Mouse (Mus musculus) thymus, postnatal 0 days (tissue): ENCODE measurements around the gene Cntnap1. TPM values are rescaled to one million over a fixed set of nuclear protein-coding genes. Genes with fewer than 3 reads are reported as not detected.

ENCODE experiments used
- DNase-seq: peaks from one replicate; pipeline ENCODE4 v3.0.0-alpha.2; 2015; ENCODE audit warnings: low spot score
- polyA plus RNA-seq: library from polyadenylated mRNA; unstranded; fragments of >200 nt; fragmentation: Nextera tagmentation; extraction: Ambion mirVana; gene quantifications from 2 replicates; pipeline ENCODE4 v1.2.1, GENCODE M21; 2015

Cntnap1 gene
- polyA plus RNA-seq, 1 experiment from 2014 or later = 0.53 TPM

DNA sequence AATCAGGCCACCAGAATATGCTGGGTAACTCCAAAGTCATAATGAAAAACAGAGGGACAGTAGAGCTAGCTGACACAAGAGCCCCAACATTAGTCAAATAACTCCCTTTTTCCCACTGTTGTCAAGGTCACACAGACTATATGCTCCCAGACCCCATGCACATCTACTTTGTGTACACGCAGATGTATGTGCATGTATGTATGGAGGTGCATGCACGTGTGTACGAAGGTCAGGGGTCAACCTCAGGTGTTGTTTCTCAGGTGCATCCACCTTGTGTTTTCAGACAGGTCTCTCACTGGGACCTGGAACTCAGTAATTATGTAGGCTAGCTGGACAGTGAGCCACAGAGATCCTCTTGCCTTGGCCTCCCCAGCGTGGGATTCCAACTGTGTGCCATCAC lies 15.1 kb downstream of the Cntnap1 start:
- DNase-seq = no peak

DNA sequence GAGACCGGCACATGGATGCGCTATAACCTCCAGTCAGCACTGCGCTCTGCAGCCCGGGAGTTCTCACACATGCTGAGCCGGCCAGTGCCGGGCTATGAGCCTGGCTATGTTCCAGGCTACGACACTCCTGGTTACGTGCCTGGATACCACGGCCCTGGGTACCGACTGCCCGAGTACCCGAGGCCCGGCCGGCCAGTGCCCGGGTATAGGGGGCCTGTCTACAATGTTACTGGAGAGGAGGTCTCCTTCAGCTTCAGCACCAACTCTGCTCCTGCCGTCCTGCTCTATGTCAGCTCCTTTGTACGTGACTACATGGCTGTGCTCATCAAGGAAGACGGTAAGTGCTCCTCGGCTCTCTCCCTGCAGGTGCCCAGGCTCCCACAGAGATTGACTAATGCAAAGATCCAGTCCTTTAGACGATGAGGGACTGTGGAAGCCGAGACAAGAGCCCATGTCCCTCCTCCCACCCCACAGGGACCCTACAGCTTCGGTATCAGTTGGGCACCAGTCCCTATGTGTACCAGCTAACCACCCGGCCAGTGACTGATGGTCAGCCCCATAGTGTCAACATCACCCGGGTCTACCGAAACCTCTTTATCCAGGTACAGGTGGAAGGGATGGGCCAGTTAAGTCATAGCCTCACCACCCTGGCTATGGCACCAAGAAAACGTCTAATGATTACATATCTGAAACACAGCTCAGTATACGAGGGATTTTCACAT lies 16.4 kb downstream of the Cntnap1 start:
- DNase-seq = no peak

DNA sequence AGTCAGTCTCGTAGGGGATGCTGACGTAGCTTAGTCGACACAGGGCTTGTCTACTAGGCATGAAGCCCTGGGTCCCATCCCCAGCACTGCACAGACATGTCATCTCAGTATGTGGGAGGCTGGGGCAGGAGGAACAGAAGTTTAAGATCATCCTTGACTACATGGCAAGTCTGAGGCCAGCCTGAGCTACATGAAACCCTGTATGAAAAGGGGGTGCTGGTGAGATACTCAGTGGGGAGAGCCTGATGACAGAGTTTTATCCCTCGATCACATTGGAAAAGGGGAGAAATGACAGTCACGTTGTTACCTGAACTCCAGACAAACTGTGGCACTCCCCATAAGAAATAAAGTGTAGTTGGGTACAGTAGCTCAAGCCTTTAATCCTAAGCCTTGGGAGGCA lies 17.2 kb downstream of the Cntnap1 start:
- no peak for DNase-seq

DNA sequence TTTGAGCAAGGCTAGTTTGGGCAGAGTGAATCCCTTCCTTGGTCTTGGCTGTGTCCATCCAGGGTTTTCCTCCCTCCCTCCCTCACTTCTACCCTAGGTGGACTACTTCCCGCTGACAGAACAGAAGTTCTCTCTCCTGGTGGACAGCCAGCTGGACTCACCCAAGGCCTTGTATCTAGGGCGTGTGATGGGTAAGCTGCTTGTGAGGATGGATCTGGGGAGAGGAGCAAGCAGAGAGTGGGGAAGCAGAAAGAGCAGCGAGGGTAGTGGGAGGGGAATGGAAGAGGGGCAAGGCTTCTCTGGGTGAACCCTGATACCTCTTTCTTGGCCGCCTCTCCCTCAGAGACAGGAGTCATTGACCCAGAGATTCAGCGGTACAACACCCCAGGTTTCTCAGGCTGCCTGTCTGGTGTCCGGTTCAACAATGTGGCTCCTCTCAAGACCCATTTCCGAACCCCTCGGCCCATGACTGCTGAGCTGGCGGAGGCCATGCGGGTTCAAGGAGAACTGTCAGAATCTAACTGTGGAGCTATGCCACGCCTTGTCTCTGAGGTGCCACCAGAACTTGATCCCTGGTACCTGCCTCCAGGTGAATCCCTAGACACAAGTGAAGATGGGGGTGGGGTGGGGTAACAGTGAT lies 18.0 kb downstream of the Cntnap1 start:
- DNase-seq = no peak

DNA sequence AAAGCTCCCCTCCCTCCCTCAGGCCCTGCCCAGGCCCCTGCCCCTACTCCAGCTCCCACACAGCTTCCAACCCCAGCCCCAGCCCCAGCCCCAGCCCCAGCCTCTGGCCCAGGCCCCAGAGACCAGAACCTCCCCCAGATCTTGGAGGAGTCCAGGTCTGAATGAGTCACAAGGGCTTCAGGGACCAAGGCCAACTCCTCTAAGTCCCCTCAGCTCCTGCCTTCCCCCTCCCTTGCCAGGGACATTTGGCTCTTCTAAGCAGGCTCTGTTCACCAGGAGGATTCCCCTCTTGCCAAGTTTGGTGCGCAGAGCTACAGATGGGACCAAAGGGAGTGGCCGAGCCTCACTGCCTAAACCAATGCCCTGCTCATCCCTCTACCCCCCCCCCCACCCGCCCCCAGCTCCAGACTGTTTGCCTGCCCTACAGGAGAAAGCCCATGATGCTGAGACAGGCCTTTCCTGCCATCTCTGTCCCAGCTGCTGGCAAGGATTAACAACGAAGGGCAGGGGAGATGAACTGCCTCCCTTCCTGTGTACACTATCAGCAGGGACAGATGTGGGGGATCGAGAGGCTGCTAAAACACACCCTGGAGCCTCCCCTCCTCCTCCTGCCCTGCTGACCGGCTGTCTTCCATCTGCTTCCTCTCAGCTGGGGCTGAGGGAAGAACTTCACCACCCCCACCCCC lies 19.3 kb downstream of the Cntnap1 start:
- DNase-seq = no peak

DNA sequence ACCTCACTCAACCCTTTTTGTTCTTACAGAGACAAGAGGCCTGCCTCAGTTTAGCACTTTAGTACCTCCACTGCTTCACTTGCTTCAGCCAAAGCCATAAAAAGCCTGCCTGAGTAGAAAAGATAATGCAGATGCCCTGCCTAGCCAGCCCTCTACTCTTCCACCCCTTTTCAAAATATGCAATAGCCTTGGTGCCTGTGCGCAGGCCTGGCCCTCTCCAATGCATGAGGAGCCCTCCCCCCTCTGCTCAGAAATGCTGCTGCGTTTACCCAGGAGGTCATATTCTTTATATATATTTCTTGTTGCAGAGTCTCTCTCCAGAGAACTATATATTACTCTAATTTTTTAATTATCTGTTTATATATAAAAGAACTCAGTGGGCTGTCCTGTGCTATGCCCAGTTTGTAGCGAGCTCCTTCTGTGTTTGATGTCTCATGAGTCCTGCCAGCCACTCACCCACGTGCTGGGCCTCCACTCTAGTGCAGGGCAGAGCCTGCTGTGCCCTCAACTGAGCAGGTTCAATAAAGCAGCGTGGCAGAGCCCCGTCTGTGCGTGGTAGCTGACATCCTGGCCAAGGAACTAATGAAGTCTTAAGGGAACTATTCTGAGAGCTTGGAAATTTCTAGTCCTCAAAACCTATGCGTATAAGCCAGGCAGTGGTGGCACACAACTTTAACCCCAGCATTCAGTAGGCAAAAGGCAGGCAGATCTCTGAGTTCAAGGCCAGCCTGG lies 20.0 kb downstream of the Cntnap1 start:
- DNase-seq = no peak

DNA sequence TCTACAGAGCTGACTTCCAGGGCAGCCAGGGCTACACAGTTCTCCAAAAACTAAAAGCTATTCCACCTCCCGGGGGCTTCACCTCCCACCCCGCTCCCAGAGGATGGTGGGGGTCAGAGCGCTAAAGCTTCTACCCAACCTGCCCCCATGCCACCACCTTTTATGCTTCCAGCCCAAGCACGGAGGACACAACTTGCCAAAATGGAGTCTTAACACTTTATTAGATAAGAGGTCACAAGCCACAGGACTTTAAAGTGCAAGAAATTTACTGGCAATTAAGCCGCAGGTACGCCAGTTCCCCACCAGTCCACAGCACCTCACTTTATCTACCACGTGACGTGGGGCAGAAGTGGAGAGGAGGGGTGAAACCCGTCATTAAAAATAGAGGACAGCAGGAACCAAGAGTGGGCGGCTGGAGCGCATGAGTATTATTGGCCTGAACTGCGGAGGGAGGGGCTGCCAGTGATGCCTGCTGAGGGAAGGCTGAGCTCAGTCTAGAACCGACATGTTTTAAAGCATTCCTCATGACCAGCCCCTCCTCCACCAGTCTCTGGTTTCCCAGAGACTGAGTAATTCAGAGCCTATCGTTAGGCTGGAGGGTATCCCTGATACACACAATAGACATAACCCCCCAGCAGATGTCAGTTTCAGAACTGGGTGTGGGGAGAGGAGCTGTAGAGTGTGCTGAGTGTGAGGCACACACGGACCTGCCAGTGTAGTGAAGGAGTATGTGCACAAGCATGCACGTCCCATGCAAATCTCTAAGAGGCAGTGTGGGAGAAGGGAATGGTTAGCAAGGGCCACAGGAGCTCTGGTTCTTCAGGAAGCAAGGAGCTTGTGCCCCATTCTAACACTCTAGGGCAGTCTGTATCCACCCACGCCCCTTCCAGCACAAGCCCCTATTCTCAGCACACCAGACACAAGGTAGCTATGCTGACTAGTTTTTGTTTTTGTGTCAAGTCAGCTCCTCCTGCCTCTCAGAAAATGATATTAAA lies 20.9 kb downstream of the Cntnap1 start:
- DNase-seq = no peak

DNA sequence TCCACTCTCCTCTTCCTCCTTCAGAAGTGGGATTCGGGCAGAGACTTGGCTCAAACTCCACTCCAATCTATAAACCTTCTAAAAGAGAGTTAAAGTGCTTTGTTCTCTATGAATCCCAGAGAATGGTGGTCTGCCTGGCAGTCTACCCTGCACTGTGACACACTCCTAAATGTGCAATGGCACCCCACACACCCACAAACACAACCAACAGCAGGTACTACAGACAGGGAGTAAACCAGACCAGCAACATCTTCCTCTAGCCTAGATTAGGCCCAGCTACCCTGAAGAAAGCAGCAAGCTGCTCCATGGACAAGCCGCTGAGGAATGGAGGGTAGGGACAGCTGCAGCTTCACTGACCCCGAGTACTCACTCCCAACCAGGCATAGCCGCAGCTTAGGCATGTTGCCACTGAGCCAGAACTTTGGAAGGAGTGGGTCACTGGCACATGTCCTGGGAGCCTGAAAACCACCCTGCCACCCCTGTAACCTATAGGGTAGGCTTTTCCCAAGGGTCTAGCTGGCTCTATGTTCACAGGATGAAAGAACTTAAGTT lies 21.7 kb downstream of the Cntnap1 start:
- DNase-seq = no peak

DNA sequence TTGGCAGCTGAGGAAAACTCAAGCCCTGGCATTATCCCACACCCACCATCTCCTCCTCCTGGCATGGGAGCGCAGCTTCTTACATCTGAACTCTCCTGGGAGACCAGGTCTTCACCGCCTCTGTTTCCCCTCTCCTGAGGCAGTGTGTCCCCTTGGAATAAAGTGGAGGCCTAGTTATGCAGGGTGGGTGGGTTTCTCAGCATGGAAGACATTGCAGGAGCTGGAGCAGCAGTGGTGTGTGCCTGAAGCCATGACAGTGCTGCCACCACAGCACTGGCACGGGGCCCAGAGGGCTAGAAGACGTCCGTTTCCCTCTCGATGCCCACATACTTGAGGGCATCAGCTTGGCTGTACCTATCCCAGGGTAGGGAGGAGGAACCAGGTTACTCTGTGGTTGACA lies 22.3 kb downstream of the Cntnap1 start:
- DNase-seq = no peak

DNA sequence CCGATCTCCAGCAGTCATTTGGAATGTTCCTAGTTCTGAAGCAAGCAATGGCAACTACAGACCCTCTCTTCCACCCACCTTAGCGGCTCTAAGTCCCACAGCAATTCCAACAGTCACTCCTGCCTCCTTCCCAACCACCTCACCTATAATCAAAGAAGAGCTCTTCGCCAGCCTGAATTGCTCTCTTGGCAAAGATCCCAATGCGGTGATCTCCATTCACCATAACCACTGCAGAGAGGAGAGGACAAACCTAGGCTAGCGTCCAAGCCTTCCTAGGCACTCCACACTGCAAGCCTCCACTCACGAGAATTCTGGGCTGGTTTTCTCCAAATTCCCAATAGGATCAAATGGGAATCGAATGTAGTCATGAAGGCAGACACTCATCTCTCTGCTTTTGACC lies 22.8 kb downstream of the Cntnap1 start:
- no peak for DNase-seq

DNA sequence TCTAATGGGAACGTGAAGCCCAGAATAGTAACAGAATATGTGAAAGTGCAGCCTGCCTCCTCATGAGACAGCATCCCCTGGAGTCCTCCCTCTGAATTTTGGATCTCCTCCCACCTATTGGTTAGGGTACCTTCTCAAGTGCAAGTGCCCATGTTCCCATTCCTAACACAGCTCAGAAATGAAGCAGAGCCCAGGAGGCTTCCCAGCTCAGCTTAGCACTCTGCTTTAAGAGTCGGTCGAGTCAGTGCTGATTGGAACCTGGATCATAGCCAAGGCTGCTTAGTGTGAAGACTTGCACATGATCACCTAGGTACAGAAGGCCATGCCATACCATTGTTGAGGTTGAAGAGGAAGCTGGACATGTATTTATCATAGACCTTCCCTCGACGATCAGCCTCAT lies 23.8 kb downstream of the Cntnap1 start:
- DNase-seq = no peak

DNA sequence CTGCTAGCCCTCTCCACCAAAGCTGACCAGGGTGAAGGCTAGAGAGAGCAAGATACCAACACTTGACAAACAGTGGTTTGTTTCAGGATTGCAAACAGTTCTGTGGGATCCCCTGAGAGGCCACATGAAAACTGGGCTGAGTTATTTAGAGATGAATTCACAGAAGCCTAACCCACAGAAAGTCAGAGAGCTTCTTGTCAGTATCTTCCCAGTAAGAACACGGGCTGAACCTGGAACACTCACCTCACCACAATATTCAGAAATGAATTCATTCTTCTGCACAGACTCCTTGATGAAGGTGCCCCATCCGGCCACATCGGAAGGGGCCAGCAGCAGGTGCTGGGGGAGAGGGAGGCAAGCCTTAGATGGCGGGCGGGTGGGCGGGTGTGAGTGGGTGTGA lies 24.3 kb downstream of the Cntnap1 start:
- peak; percentile 31 for DNase-seq

DNA sequence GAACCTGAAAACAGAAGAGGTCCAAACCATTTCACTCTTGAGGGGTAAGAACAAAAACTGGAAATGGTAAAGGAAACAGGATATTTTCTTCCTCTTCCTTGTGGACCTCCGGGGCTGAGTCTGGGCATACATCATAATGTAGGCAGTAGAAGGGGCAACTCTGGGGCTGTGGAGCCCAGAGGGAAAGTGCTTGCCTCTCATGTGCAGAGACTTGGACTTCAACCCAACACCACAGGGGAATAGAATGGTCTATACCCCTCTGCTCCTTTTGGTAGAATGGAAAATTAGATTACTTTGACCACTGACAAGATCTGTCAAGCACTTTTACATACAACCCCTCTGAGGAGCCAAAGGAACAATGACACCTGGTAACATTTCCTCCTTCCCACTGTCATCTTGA lies 24.8 kb downstream of the Cntnap1 start:
- no peak for DNase-seq

DNA sequence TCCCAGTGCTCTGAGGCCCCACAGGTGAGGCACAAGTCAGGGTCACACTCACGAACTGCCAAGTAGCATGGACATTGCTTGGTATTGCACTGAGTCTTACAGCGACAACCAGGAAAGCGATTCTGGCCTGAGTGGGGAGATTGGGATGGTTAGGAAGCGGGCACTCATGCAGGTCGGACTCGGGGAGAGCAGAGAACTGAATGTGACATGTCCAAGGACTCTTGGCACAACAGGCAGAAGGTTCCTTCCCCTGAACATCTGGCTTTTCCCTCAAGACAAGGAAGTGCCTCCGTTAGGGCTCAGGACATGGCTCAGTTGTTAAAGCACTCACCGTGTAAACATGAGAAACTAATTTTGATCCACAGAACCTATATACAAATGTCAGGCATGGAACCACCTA lies 25.2 kb downstream of the Cntnap1 start:
- no peak for DNase-seq

DNA sequence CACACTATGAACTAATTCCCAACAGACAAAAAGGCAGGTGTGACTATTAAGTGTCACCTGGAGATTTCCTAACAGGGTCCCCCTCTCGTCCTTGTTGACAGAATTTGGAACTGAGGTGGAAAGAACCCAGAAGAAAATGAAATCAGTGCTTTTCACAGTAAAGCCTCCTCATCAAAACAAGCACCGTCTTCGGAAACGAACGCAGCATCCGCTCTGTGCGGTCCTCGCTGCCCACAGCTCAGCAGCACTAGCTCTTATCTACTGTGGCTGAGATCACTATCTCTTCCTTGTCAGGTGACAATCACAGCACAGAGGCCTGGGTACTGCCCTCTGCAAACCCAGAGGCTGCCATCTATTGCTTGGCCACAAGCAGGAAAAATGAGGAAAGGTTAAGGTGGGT lies 25.9 kb downstream of the Cntnap1 start:
- no peak for DNase-seq

DNA sequence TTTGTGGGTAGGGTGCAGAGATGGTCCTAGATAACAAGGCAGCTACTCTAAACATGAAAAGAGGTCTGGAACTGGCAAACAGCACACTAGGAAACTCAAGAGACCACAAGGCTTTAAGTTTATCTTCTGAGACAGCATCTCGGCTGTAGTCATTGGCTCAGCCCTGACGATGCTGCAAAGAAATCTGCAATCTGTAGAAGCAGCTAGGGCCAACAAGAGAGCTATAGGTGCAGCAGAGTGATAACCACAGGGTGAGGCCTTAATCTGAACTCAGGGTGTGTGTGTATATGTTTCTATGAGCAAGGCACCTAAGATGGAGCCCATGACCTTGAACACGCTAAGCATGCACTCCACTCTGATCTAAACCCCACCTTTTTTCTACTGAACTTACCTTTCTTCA lies 29.2 kb downstream of the Cntnap1 start:
- DNase-seq = no peak

DNA sequence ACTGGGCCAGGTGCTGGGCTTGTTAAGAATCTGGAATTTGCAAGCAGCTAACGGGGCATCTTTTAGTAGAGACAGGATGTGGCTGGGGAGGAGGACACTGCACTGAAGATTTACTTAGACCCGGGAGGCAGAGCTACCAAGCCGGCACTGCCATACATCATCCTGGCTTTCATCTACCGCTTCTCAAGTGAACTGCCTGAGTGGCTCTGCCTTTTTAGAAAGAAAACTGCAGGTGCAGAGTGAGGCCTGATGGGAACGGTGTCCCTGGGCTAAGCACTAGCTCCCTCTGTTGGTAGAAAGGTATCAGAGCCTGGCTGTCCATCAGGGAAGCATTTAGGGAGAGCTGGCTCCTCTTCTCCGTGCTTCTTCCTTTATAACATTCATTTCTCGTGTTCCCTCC lies 30.7 kb downstream of the Cntnap1 start:
- peak; percentile 92 for DNase-seq

DNA sequence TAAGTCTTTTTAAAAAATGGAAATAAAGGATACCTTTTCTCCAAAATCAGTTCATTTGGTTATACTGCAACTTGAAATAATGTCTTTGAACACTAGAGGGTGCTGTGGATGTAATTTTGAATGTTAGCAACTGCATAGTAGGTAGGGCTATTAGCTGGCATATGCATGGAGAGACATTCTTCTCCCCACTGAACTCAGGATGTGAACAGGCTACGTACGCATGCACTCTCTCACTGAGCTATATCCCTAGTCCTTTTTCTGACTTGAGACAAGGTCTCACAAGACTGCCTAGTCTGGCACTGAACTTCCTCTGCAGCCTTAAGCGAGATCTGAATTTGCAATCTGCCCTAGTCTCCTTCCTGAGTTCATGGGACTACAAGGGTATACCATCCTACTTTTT lies 41.6 kb downstream of the Cntnap1 start:
- DNase-seq = peak; percentile 84

DNA sequence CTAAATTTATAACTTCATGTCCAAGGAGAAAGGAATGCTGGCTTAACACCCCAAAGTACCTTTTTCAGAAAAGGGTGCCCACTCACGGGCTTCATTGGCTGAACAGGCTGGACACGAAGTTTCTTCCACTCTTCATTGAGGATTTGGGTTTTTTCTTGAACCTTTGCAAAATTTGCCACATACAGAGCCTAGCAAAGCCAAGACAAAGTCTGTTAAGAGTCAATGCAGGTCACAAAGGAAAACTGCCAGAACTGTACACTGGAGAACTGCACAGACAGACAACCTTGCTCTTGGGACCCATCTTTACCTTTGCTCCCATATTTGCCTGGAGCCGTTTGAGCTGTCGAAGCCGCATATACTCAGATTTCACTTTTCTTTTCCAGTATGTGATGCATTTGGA lies 46.6 kb downstream of the Cntnap1 start:
- DNase-seq = no peak

DNA sequence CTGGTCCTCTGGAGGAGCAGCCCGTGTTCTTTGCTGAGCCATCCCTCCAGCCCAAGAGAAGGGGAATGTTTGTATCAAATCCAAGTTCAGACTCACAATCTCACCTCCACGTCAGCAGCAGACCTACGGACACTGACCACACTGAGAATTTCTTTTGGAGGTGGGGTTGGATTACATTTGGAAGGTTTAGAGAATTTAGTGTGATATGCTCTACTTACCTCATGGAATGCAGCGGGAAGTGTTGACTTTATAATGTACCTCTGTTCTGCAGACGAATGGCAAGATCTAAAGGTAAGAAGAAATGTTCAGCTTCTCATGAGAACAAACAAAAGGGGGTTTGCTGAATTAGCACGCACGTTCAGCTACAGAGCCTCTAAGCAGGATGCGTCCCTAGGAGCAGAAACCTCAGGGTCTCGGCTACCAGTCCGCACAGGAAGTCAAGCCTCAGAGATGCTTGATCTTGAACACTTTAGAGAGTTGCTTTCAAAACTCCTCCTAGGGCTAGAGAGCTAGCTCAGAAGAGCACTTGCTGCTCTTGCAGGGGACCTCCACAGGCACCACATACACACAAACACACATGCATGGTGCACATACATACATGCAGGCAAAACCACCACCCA lies 48.2 kb downstream of the Cntnap1 start:
- DNase-seq = peak; percentile 73
